Mouse (Mus musculus) fat pad, adult 2 months (tissue): Measurements from ENCODE around the gene 1700029P11Rik.
A peak's percentile ranks its signal among the peaks of the same experiment; 100 is the strongest.
"Not testable (repeated sequence)": the region's sequence is repeated elsewhere in the genome, so short reads cannot be mapped to it uniquely, and the experiment has no call there.

Experiments
- DNase-seq: peaks from one replicate; pipeline ENCODE4 v3.0.0-alpha.2; 2011; ENCODE audit warnings: low read depth, low spot score; ENCODE audit errors: extremely low read depth

1700029P11Rik gene

DNA sequence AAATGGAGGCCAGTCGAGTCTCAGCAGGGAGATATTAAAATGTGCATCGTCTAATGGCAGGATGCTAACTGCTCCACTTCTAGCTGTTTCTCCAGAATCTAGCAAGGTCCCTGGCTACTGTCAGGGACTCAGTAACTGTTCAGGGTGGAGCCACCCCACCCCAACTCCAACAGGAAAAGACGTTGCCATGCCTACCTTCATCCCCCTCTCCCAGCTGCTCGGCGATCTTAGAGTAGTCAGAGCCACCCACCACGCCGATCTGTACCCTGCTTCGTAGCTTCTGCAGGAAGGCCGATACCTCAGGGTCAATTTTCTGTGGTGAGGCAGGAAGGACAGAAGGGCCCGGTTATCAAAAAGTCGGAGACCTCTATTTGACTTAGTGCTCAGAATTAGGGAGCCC, 22.7 kb upstream of the 1700029P11Rik start:
- no peak for DNase-seq

DNA sequence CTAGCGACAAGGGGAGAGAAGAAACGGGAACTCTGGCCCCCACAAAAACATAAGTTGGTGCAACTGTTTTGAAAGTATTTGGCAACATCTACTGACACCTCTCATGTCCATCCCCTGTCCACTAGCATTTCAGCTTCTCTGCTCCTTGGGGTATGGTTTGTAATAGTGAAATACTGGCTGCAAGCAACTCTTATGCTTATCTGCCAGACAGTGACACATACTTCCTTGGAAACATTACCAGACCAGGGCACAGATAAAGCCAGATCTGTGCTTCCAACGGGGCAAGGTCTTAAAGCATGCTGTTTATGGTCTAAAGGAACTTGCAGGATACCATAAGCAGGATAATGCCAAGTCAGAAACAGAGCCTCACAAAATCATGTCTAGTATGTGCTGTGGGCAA, 21.4 kb upstream of the 1700029P11Rik start:
- no peak for DNase-seq

DNA sequence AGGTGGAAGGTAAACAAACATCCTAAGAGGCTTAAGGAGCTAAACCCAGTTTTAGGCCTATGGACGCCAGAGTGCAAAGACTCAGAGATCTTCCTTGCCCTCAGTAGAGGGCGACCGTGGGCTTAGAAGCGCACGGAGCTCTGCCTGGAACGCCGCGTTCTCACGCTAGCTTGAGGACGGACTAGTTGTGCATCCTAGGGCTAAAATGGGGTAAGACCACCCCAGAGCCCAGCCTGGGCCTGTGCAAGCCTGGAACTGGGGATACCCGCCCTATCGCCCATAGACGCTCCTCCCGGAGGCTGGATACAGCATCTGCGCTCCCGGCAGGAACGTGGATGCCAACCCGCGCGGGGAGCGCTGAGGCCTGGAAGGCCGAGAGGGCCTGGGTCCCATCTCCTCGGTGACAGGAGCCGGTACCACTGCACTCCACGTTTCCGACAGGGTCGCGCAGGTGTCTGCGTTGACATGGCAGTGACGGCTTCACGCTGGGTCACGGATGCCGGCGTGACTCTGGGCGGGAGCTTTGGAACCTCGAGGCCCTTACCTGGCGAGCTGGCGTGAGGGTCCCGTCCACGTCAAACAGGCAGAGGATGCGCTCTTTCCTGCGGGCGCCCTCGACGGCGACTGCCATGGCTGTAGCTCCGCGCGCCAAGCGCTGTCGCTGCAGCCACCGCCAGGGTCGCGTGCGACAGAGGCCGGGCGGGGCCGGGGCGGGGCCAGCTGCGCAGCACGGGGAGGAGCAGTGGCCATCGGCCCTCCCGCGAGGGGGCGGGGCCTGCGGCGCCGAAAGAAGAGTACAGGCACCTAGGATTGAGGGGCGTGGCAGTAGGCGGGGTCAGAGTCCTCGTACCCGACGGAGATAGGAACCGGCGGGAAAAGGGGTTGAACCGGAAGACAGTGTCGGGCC, 19.9 kb upstream of the 1700029P11Rik start, which contains the start of gene Pmm1:
Gene Pmm1, minus strand, starts transcription at position 760 of the 907 bp plus-strand sequence.
- DNase-seq = peak; percentile 59

DNA sequence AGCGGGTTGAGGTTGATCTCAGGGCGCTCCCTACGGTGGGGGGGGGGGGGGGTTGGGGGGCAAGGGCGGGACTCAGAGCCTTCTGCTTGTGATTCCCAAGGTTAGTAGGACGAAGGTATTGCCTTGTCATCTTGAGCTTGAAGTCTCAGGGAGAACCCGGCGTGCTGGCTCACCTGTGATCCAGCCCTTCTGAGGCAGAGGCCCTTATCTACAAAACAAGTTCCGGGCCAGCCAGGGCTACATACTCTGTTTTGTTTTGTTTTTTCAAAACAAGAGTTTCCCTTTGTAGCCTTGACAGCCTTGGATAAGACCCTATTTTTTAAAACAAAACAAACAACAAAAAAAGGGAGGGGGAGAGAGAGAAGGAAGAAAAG, 19.3 kb upstream of the 1700029P11Rik start:
- DNase-seq = no peak

DNA sequence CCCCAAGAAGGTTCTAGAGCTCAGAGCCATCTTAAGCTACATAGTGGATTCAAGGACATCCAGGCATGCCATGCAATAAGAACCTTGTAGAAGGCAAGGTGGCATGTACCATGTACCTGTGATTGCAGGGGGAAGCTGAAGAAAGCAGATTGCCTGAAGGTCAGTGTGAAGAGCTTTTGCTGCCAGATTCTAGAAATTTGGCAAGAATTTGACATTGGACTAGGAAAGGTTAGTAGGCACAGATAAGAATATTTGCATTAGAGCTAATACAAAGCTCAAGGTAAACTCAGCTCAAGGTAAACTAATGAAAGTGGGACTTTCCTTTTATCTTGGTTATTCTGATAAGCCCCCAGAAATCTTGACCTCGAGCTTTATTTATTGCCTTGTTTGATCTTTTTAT, 16.1 kb upstream of the 1700029P11Rik start:
- no peak for DNase-seq

DNA sequence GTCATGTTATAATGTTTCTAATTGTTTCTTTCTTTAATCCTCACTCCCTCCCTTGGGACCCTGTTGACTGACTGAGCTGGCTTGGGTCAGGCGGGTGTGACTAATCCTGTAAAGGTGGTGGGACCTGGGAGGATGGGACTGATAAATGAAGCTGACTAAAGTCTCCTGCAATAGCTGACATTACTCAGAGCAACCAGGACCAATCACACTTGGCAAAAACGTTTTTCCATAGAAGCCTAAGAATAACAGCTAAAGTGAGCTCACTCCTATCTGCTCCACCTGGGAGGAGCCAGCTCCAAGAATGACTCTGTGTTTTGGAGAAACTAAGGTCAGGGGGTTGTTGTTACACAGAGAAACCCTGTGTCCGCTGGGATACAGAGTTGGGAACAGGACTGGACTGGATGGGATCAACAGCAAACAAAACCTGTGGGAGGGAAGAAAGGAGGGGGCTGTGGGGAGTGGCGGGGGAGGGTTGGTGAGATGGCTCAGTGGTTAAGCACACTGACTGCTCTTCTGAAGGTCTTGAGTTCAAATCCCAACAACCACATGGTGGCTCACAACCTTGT, 15.3 kb upstream of the 1700029P11Rik start:
- no peak for DNase-seq

DNA sequence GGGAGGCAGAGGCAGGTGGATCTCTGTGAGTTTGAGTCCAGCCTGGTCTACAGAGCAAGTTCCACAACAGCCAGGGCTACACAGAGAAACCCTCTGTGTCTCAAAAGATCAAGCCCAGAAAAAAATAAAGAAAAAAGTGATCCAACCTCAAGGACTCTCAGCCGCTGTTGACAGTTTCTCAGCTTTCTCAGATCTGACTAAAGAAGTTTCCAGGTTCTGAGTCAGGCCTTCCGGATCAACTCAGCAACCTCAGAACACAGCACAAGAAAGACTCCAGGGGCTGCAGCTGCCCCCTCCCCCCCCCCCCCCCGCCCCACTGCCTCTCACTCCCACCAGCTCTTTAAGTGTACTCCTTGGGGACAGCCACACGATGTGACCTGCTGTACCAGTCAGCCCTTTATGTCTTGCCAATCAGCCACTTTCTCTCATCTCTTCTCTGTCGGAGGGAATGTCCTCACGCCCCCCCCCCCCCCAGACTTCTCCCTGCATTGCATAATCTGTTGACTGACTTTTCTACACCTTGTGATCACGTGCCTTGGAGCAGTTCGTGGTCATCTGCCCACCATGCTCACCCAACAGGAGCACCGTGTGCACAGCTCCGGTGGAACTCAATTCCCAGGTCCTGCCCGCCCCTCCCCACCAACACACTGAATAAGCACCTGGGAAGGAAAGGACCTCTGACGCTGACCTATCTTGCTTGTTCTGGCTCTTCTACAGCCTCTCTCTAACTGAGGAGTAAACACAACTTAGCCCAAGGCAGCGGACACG, 14.1 kb upstream of the 1700029P11Rik start:
- no peak for DNase-seq

DNA sequence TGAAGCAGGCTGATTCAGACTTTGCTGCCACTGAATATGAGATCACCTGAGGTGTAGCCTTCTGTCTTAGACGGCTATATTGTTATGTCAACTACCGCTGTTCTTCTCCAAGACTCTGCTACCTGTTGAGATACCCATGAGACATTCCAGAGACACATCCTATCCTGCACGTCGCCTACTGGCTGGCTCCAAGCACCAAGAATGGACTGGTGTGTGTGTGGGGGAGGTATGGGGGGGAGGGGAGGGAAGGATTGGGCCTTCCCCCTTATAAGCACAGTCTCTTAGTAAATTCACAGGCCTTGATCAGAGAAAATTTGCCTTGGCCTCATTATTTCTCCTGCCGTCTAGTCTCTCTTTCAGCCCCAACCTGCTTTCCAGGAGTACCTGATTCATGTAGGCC, 12.5 kb upstream of the 1700029P11Rik start:
- DNase-seq = no peak

DNA sequence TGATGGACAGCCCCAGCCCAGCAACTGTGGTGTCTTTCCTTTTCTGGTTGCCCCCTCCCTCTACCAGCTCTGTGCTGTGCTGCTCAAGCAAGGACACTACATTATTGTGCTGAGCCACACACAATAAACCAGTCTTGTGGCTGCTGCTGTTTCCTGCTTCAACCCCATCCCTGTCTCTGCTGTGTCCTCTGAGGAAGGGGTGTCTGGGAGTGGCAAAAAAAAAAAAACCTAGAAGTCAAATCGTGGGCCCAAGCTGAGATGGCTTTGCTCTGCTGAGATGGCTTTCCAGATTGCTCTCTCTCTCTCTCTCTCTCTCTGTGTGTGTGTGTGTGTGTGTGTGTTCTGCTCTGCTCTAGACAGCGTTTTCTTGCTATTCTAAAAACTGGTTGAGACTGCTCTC, 11.9 kb upstream of the 1700029P11Rik start:
- DNase-seq = no peak

DNA sequence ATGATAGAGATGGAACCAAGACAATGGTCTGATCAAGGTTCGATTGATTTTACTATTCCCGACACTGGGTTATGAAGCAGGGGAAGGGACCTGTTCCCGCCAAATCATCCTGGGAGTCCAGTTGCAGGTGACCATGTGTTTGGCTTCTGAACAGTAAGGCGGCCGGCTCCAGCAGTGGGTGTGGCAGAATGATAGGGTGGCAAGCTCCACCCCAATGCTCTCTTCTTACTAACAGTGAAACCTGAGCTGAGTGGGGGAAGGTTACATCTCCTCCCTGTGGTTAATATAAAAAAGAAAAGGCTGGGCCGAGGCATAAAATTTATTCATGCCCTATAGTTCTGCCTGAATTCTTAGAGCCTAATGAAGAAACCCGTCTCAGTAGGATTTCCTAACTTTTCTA, 11.2 kb upstream of the 1700029P11Rik start:
- no peak for DNase-seq

DNA sequence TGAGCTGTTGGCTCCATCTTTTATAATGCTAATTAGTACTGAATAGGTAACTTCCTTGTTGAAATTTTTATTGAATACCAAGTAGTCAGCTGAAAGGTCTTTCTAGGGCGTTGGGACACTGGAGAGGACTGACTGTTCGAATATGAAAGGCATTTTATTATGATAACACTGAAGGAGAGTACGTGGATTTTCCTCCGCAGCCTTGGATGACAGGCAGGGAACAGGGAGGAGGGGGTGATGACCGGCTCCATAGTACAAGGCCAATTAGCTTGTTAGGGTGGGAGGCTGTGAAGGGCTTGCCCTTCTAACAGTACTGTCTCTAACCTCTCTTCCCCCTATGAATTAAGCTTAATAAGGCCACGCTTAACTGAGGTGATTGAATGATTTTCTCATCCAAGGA, 10.7 kb upstream of the 1700029P11Rik start:
- not testable (repeated sequence) for DNase-seq

DNA sequence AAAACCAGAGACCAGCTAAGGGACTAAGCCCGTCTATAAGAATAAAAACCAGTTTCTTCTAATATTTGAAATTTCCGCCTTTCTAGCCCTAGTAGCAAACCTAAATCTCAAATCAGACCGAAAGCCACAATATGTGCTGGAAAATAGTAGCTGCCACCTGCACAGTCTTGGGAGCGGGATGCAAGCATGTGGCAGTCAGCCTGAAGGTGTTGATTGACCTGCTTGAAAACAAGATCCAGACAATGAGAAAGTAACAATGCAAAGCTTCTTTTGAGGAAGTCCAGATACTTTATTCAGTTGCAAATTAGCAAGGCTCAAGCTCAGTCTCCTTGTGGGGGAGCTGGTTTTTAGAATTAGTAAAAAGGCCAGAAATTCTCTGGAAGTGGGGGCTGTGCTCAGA, 9.8 kb upstream of the 1700029P11Rik start:
- not testable (repeated sequence) for DNase-seq

DNA sequence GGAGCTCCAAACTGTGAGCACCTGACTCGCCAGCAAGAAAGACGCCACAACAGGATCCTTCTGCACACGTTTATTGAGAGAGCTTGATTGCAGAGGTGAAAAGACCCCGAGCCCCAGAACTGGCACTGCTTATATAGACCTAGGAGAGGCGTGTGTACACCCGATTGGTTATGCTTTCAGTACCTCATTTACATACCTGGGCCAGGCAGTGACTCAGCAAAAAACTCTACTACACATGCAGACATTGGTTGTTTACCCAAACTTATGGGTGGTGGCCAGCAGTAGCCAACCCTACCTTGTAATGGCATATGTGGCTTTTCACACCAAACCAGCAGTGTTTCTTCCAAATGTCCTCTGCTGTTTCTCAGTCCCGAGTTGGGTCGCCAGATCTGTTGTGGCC, 5.2 kb upstream of the 1700029P11Rik start:
- DNase-seq = not testable (repeated sequence)

DNA sequence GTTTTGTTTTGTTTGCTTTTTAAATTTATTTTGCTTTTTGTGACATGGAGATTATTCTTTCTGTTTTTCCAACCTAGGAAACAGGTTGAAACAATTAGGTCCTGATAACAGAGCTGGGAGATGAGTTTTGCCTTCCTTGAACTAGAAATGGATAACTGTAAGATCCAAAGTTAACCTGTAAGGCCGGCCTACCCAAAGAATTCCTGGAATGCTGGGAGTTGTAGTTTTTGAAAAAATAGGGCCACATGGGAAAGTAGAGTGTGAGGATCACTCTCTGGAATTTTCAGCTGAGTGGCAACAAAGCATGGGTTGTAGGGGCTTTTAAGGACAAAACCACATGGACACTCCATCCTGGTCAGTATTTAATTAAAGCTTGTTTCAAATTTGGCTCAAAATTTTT, 1.8 kb downstream of the 1700029P11Rik start:
- DNase-seq = no peak

DNA sequence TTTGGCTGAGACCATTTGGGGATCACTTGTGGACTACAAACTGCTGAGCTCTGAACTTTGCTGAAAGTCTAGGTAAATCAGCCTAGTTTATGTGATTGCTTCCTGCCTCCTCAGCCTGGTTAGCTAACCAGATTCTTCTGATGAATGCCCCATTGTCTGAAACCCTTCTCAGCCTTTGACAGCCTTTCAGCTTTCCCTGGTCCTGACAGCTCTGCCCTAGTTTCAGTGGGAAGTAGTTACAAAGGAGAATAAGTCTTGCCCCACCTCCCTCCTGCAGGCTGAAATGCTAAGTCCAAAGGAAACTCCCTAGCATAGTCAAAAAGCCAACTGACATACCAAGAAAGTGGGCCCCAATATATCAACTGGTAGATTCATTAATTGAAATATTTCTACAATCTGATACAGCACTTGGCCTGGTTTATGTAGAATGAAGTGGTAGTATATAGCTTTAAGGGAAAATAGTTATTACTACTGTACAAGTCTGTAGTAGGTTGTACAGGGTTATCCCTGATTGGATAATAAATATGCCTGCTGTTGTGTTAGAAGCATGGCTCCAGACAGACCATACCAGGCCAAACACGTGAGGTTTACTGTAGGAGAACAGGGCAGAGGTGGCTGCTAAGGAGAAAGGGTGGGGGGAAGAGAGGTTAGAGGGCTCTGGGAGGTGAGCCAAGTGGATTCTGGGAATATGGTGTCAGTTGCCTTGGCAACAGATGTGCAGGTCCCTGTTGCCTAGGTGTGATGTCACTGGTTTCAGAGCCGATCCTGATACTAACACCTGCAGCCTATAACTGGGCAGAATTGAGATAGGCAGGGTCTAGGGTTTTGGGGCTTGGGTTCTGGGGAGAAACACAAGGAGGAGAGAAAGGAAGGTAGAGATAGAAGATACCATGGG, 5.2 kb downstream of the 1700029P11Rik start:
- no peak for DNase-seq

DNA sequence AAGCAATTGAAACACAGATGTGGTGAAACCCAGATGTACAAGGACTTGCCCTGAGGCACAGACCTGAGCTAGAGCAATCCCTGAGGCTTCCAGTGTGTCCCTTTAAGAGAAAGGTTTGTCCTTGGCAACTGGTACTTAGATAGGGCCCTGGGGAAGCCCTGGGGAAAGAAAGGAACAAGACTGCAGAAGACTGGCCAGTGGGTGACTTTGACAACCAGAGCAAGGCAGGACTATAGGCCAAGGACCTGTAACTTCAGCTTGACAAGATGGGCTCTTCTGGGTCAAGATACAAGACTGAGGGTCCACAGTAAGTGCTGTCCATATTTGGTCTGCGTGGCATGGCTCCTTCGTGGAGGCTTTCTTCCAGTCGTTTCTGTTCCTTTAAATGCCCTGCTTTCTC, 7.3 kb downstream of the 1700029P11Rik start, which contains the start of gene Xrcc6:
Gene Xrcc6, plus strand, starts transcription at position 190 of the 400 bp plus-strand sequence.
- DNase-seq = no peak

DNA sequence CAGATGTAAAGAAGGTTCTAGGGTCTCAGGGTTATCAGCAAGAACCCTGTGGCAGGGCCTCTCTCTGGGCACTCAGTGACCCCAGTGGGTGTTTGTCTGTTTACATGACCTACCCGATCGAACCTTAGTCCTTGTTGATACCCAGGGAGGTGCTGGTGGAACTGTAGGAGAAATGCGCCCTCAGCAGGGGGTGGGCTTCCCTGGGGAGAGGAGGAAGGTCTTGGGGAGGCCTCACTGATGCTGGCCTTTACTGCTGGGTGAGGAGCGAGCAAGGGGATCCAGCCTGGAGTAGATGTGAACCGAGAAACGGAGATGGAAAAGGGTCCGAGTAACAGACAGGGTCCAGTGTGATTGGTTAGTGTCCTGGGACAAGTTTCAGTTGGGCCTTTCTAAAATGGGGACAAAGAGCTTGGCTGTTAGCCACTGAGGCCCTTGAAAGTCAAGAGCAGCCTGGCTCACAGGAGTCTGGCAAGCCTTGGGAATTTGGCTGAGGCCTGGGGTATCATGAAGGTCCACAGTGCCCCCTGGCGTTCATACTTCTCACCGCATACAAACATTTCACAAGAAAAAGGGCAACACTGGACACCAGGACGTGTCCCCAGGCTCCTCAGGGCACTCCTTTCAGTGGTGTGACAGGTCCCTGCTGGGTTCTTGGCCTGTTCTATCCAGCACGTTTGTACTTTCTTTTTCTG, 9.2 kb downstream of the 1700029P11Rik start:
- DNase-seq = no peak

DNA sequence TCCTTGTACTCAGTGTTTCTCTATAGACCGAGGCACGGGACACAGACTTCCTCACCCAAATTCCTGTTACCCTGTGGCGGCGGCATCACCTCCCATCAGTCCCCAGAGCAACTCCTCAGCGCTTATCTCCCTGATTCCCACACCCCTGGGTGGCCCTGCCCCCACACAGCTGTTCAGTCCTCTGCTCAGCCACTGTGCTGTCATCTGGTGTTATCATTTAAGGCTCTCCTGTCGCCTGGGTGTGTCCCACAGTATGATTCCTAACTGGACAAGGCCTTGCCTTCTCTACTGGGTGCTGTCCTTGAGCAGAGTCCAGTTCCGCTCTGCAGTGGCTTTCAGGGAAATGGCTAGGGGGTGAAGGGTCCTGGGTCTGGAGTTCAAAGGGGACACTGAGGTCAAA, 10.2 kb downstream of the 1700029P11Rik start:
- DNase-seq = no peak

DNA sequence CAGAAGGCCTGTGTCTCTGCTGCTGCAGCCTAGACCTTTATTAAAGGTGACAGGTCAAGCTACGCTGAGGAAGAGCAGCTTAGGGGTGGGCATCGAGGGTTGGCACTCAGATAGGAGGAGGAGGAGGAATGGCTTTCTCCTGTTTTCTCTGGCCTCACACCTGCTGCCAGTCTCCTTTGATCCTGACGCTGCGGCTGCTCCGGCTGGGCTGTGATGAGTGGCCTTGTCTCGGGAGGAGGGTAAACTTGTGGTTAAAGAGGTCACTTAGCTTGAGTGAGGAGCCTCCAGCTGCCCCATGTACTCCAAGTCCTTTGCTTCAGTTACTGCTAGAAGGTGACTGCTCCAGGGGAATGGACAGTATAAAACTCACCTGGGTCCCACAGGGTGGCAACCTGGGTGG, 13.7 kb downstream of the 1700029P11Rik start:
- no peak for DNase-seq

DNA sequence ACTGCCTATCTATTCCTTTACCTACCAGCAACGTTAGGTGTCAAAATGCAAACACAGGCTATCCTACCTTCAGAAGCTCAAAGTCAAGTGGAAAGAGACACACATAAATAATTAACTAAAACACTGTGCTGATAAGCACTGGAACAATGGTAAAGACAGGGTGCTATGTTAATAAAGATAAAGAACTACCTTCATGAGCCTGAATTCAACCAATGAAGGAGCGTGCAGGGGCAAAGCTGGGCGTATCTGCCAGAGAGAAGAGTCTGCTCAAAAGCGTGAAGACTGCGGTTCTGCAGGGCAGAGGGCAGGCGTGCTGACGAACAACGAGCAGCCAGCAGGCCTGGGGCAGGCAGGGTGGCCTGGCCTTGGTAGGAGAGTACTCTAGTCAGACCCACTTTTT, 23.9 kb downstream of the 1700029P11Rik start:
- no peak for DNase-seq
